Mouse (Mus musculus) liver, embryonic 13.5 days (tissue): ENCODE measurements at regions not wholly inside any gene's neighbourhood (a gene's known extent, or its start where the extent isn't known, plus 50 kb on each side); places are given as distances from the start of the nearest gene placed in this dataset.

ENCODE experiments used
- ATAC-seq: fragments of 200-750 bp; cut with Nextera tagmentation; 2 replicates; pipeline ENCODE4 v1.8.0; 2017; ENCODE audit warnings: low read depth, mild to moderate bottlenecking, moderate number of reproducible peaks, moderate library complexity
- DNase-seq: peaks from one replicate; pipeline ENCODE4 v3.0.0; 2022
- H3K27ac ChIP-seq: fragments of 300-500 bp; sonication (generic); 2 replicates; pipeline ENCODE4 v1.5.1; 2015; ENCODE audit warnings: moderate library complexity, mild to moderate bottlenecking, inconsistent platforms
- H3K27me3 ChIP-seq: fragments of 300-500 bp; sonication (generic); 2 replicates; pipeline ENCODE4 v1.6.1; 2015; ENCODE audit warnings: mild to moderate bottlenecking, inconsistent platforms
- H3K36me3 ChIP-seq: fragments of 300-500 bp; sonication (generic); 2 replicates; pipeline ENCODE4 v1.6.1; 2015; ENCODE audit warnings: mild to moderate bottlenecking, inconsistent platforms
- H3K4me1 ChIP-seq: fragments of 300-500 bp; sonication (generic); replicated peaks from 2 replicates; pipeline ENCODE4 v1.6.1; 2015; ENCODE audit warnings: inconsistent platforms
- H3K4me2 ChIP-seq: fragments of 300-500 bp; sonication (generic); 2 replicates; pipeline ENCODE4 v1.6.1; 2015; ENCODE audit warnings: inconsistent platforms, mild to moderate bottlenecking, moderate library complexity
- H3K4me3 ChIP-seq: fragments of 300-500 bp; sonication (generic); replicated peaks from 2 replicates; pipeline ENCODE4 v1.5.1; 2015; ENCODE audit warnings: mild to moderate bottlenecking, inconsistent platforms
- H3K9ac ChIP-seq: fragments of 300-500 bp; sonication (generic); 2 replicates; pipeline ENCODE4 v1.6.1; 2015; ENCODE audit warnings: mild to moderate bottlenecking, inconsistent platforms
- H3K9me3 ChIP-seq: fragments of 300-500 bp; sonication (generic); replicated peaks from 2 replicates; pipeline ENCODE4 v1.6.1; 2016; ENCODE audit warnings: inconsistent platforms
- WGBS: fragments of 180-500 bp; shearing (Covaris S2); methylation state at CpG from one replicate; pipeline ENCODE4 v1.1.7; 2015; ENCODE audit not compliant: insufficient replicate concordance; 5-methylcytosine and 5-hydroxymethylcytosine counted together

- no peak overlapping the region for H3K4me2 ChIP-seq
- H3K27ac ChIP-seq, result no peak overlapping the region
Observed at GRCm38 (mm10) chr10:17213310-17214064, 509.5 kb upstream of the Cited2 start.

GRCm38 (mm10) chr10:17214065-17214440 lies 509.0 kb upstream of the Cited2 start:
- Histone ChIP-seq H3K27ac (no peak overlapping the region), H3K4me2 (no peak overlapping the region), H3K4me1 (no peaks in the 10 kb centered on the region), H3K9ac (no peak overlapping the region), H3K36me3 (no peaks in the 10 kb centered on the region), H3K4me3 (no peak overlapping the region), H3K27me3 (no peaks in the 10 kb centered on the region), H3K9me3 (no peaks in the 10 kb centered on the region)
- WGBS, result 66% methylated on average over 2 of the region's 2 CpGs
- no peak for DNase-seq
- ATAC-seq, result no peak

More at GRCm38 (mm10) chr10:17213310-17214064, 509.5 kb upstream of the Cited2 start:
- no peak overlapping the region for H3K4me3 ChIP-seq
- no peaks in the 10 kb centered on the region for H3K36me3 ChIP-seq
- no peak overlapping the region for H3K9ac ChIP-seq
- no peaks in the 10 kb centered on the region for H3K4me1 ChIP-seq
- H3K27me3 ChIP-seq, result no peaks in the 10 kb centered on the region
- no peaks in the 10 kb centered on the region for H3K9me3 ChIP-seq
- ATAC-seq (no peak), DNase-seq (no peak)
- 66% methylated on average over 6 of the region's 7 CpGs for WGBS

GRCm38 (mm10) chr10:17215029-17215428 lies 508.0 kb upstream of the Cited2 start:
- DNase-seq (no peak), ATAC-seq (no peak)
- Histone ChIP-seq H3K27me3 (no peaks in the 10 kb centered on the region), H3K27ac (no peak overlapping the region), H3K4me3 (no peak overlapping the region), H3K4me1 (no peaks in the 10 kb centered on the region), H3K4me2 (no peak overlapping the region), H3K36me3 (no peaks in the 10 kb centered on the region), H3K9me3 (no peaks in the 10 kb centered on the region), H3K9ac (no peak overlapping the region)
- 51% methylated on average over 3 of the region's 3 CpGs for WGBS

GRCm38 (mm10) chr10:17221495-17221894 lies 501.5 kb upstream of the Cited2 start:
- H3K9me3 ChIP-seq, result no peaks in the 10 kb centered on the region
- no peak overlapping the region for H3K4me2 ChIP-seq
- WGBS, result 28% methylated on average over 2 of the region's 2 CpGs
- H3K27ac ChIP-seq, result no peak overlapping the region
- DNase-seq, result no peak
- no peaks in the 10 kb centered on the region for H3K27me3 ChIP-seq
- H3K9ac ChIP-seq, result no peak overlapping the region
- ATAC-seq, result no peak
- no peaks in the 10 kb centered on the region for H3K36me3 ChIP-seq
- H3K4me1 ChIP-seq, result no peaks in the 10 kb centered on the region
- no peak overlapping the region for H3K4me3 ChIP-seq

GRCm38 (mm10) chr10:17225727-17226126 lies 497.3 kb upstream of the Cited2 start:
- Histone ChIP-seq H3K4me2 (no peak overlapping the region), H3K9me3 (no peaks in the 10 kb centered on the region), H3K4me1 (no peaks in the 10 kb centered on the region), H3K9ac (no peak overlapping the region), H3K4me3 (no peak overlapping the region), H3K27me3 (no peaks in the 10 kb centered on the region), H3K27ac (no peak overlapping the region), H3K36me3 (no peaks in the 10 kb centered on the region)
- ATAC-seq, result no peak
- 63% methylated on average over 1 of the region's 1 CpGs for WGBS
- DNase-seq, result no peak

GRCm38 (mm10) chr10:17230040-17230818 lies 492.8 kb upstream of the Cited2 start:
- ATAC-seq (no peak), DNase-seq (no peak)
- Histone ChIP-seq H3K27me3 (no peaks in the 10 kb centered on the region), H3K4me2 (no peak overlapping the region), H3K4me1 (no peaks in the 10 kb centered on the region), H3K36me3 (no peaks in the 10 kb centered on the region), H3K9me3 (no peaks in the 10 kb centered on the region), H3K9ac (no peak overlapping the region), H3K27ac (no peak overlapping the region), H3K4me3 (no peak overlapping the region)
- WGBS, result 43% methylated on average over 16 of the region's 16 CpGs

GRCm38 (mm10) chr10:17235955-17236650 lies 486.9 kb upstream of the Cited2 start:
- no peak overlapping the region for H3K4me2 ChIP-seq
- no peaks in the 10 kb centered on the region for H3K27me3 ChIP-seq
- 49% methylated on average over 10 of the region's 10 CpGs for WGBS

GRCm38 (mm10) chr10:17236761-17237160 lies 486.3 kb upstream of the Cited2 start:
- no peak for DNase-seq
- H3K9me3 ChIP-seq, result no peaks in the 10 kb centered on the region
- no peak overlapping the region for H3K4me3 ChIP-seq
- no peak overlapping the region for H3K27ac ChIP-seq
- no peak for ATAC-seq
- WGBS, result 44% methylated on average over 2 of the region's 2 CpGs
- no peaks in the 10 kb centered on the region for H3K36me3 ChIP-seq
- H3K27me3 ChIP-seq, result no peaks in the 10 kb centered on the region
- no peak overlapping the region for H3K4me2 ChIP-seq
- H3K4me1 ChIP-seq, result no peaks in the 10 kb centered on the region
- H3K9ac ChIP-seq, result no peak overlapping the region

More at GRCm38 (mm10) chr10:17235955-17236650, 486.9 kb upstream of the Cited2 start:
- ATAC-seq (no peak), DNase-seq (no peak)
- Histone ChIP-seq H3K9ac (no peak overlapping the region), H3K4me3 (no peak overlapping the region), H3K27ac (no peak overlapping the region), H3K4me1 (no peaks in the 10 kb centered on the region), H3K36me3 (no peaks in the 10 kb centered on the region), H3K9me3 (no peaks in the 10 kb centered on the region)

- Histone ChIP-seq H3K9ac (no peak overlapping the region), H3K36me3 (no peaks in the 10 kb centered on the region), H3K27ac (no peak overlapping the region), H3K27me3 (no peaks in the 10 kb centered on the region), H3K9me3 (no peaks in the 10 kb centered on the region), H3K4me3 (no peak overlapping the region), H3K4me2 (no peak overlapping the region), H3K4me1 (no peaks in the 10 kb centered on the region)
- no peak for DNase-seq
- 55% methylated on average over 11 of the region's 11 CpGs for WGBS
- no peak for ATAC-seq
Observed at GRCm38 (mm10) chr10:17237463-17237862, 485.6 kb upstream of the Cited2 start.

- no peaks in the 10 kb centered on the region for H3K36me3 ChIP-seq
- ATAC-seq, result no peak
- H3K4me1 ChIP-seq, result no peaks in the 10 kb centered on the region
- no peak for DNase-seq
- no peaks in the 10 kb centered on the region for H3K9me3 ChIP-seq
- H3K4me2 ChIP-seq, result no peak overlapping the region
- WGBS, result 61% methylated on average over 12 of the region's 12 CpGs
- H3K27ac ChIP-seq, result no peak overlapping the region
- no peak overlapping the region for H3K9ac ChIP-seq
- no peak overlapping the region for H3K4me3 ChIP-seq
- no peaks in the 10 kb centered on the region for H3K27me3 ChIP-seq
Observed at GRCm38 (mm10) chr10:17237918-17238850, 484.8 kb upstream of the Cited2 start.

GRCm38 (mm10) chr10:17248270-17248669 lies 474.7 kb upstream of the Cited2 start:
- Histone ChIP-seq H3K4me3 (no peak overlapping the region), H3K36me3 (no peaks in the 10 kb centered on the region), H3K9ac (no peak overlapping the region), H3K27ac (no peak overlapping the region), H3K4me1 (no peaks in the 10 kb centered on the region), H3K9me3 (no peaks in the 10 kb centered on the region), H3K27me3 (no peaks in the 10 kb centered on the region), H3K4me2 (no peak overlapping the region)
- WGBS, result 36% methylated on average over 2 of the region's 2 CpGs
- DNase-seq (no peak), ATAC-seq (no peak)
